Mouse (Mus musculus) liver, postnatal 0 days (tissue): ENCODE data around the gene Qtrt1.

Experiments
- CTCF ChIP-seq: sonication (generic); IDR thresholded peaks from 2 replicates; pipeline ENCODE4 v1.5.1; 2016; ENCODE audit warnings: antibody characterized with exemption, low read depth
- EP300 ChIP-seq: IDR thresholded peaks from 2 replicates; pipeline ENCODE4 v1.6.1; 2016; ENCODE audit warnings: antibody characterized with exemption, low read depth, mild to moderate bottlenecking

GRCm38 (mm10) chr9:21435777-21436635, 24.4 kb downstream of the Qtrt1 start:
- TF ChIP-seq CTCF (no peak), EP300 (no peak)
